Mouse (Mus musculus) myocyte (in vitro differentiated cells): ENCODE results near the gene Prok2. TPM values are rescaled to one million over a fixed set of nuclear protein-coding genes. Genes with fewer than 3 reads are reported as not detected.

Source experiments
- H3K27me3 ChIP-seq: one replicate; pipeline ENCODE4 v1.6.1; 2011; ENCODE audit not compliant: control insufficient read depth, insufficient read depth, insufficient read length
- H3K36me3 ChIP-seq: one replicate; pipeline ENCODE4 v1.6.1; 2011; ENCODE audit not compliant: control insufficient read depth, insufficient read depth
- H3K4me2 ChIP-seq: one replicate; pipeline ENCODE4 v1.6.1; 2011; ENCODE audit warnings: low read depth, control low read depth
- H3K4me3 ChIP-seq: one replicate; pipeline ENCODE4 v1.5.1; 2011; ENCODE audit warnings: mild to moderate bottlenecking, control low read depth, moderate library complexity
- H3K79me2 ChIP-seq: one replicate; pipeline ENCODE4 v1.6.1; 2011; ENCODE audit not compliant: control insufficient read depth, insufficient read depth
- H3ac ChIP-seq: one replicate; pipeline ENCODE4 v1.6.1; 2011; ENCODE audit not compliant: control insufficient read depth, insufficient read length
- CEBPB ChIP-seq: IDR thresholded peaks from 2 replicates; pipeline ENCODE4 v1.6.1; 2011; ENCODE audit warnings: mild to moderate bottlenecking, moderate library complexity; ENCODE audit not compliant: poor library complexity, insufficient read depth, severe bottlenecking
- E2F4 ChIP-seq: IDR thresholded peaks from one replicate; pipeline ENCODE4 v1.6.1; 2011; ENCODE audit warnings: mild to moderate bottlenecking, control low read depth, moderate library complexity; ENCODE audit not compliant: insufficient read depth
- MAX ChIP-seq: IDR thresholded peaks from one replicate; pipeline ENCODE4 v1.6.1; 2011; ENCODE audit warnings: low read depth, mild to moderate bottlenecking, control low read depth
- MYOD1 ChIP-seq, 3 experiments: IDR thresholded peaks; one replicate each; pipeline ENCODE4 v1.6.1; 2011; ENCODE audit warnings: control low read depth in 2 of 3, low read depth in 2 of 3, mild to moderate bottlenecking in 2 of 3, moderate library complexity in 1 of 3; ENCODE audit not compliant: insufficient read length in 2 of 3, control insufficient read depth in 1 of 3
- MYOG ChIP-seq, 3 experiments: IDR thresholded peaks; one replicate each; pipeline ENCODE4 v1.6.1; 2011; ENCODE audit warnings: control low read depth in 2 of 3, low read depth in 2 of 3, mild to moderate bottlenecking in 2 of 3; ENCODE audit not compliant: insufficient read length in 2 of 3, control insufficient read depth in 1 of 3, insufficient read depth in 1 of 3
- POLR2A ChIP-seq: IDR thresholded peaks from one replicate; pipeline ENCODE4 v1.6.1; 2011; ENCODE audit warnings: low read depth, mild to moderate bottlenecking, control low read depth, moderate library complexity; ENCODE audit not compliant: insufficient read length
- POLR2AphosphoS2 ChIP-seq: IDR thresholded peaks from one replicate; pipeline ENCODE4 v1.6.1; 2011; ENCODE audit warnings: low read depth, control low read depth; ENCODE audit not compliant: insufficient read length
- REST ChIP-seq: IDR thresholded peaks from one replicate; pipeline ENCODE4 v1.6.1; 2011; ENCODE audit warnings: mild to moderate bottlenecking, control low read depth, moderate library complexity; ENCODE audit not compliant: insufficient read depth, insufficient read length
- SRF ChIP-seq: IDR thresholded peaks from one replicate; pipeline ENCODE4 v1.6.1; 2011; ENCODE audit warnings: low read depth; ENCODE audit not compliant: control insufficient read depth, insufficient read length
- TCF12 ChIP-seq: IDR thresholded peaks from one replicate; pipeline ENCODE4 v1.6.1; 2011; ENCODE audit warnings: mild to moderate bottlenecking, control low read depth; ENCODE audit not compliant: poor library complexity, insufficient read depth, severe bottlenecking
- TCF3 ChIP-seq: IDR thresholded peaks from one replicate; pipeline ENCODE4 v1.6.1; 2011; ENCODE audit warnings: low read depth, control low read depth; ENCODE audit not compliant: insufficient read length
- USF1 ChIP-seq: IDR thresholded peaks from one replicate; pipeline ENCODE4 v1.6.1; 2011; ENCODE audit warnings: low read depth, mild to moderate bottlenecking, control low read depth, moderate library complexity
- polyA plus RNA-seq: library from polyadenylated mRNA; unstranded; fragments of >200 nt; fragmentation: generic; extraction: Trizol; gene quantifications from one replicate; pipeline ENCODE4 v1.2.1, GENCODE M21; 2012; ENCODE audit warnings: missing spikeins

The Prok2 gene
- not detected for polyA plus RNA-seq

DNA sequence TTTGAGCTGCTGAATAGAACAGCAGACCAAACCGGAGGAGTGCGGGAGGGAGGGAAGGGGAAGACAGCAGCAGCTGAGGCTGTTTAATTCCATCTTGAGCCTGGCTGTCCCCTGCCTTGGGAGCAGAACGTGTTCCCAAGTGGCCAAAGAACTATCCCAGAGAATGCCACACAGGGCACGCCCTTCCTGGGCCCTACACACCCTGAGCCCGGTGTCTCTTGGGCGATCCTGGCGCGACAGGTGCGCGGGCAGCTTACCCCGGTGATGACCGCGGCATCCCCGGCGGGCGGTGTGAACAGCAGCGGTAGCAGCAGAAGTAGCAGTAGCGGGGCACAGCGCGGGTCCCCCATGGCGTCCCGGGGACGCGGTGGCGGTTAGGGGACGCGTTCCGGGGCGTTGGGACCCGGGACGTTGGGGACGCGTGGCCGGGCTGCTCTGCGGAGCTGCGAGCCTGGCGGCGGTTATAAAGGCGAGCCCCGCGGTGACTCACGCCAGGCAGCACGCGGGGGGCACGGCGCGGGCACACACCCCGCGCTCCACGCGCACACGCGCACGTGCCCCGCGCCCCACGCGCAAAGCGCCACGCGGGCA lies at the start of gene Prok2:
Gene Prok2 (minus strand): TSS at position 422 of the 591 bp plus-strand sequence.
- no peak within 1 kb of the TSS for H3K4me2 ChIP-seq
- H3K79me2 ChIP-seq, result no peaks in the 10 kb centered on the region
- TF ChIP-seq MYOD1 (IDR thresholded peaks at IDR 0.05; ENCODE audit: control insufficient read depth in 1 of 3, insufficient read length in 2 of 3, low read depth in 2 of 3), result no peak
- no peak for TF ChIP-seq TCF12
- TF ChIP-seq POLR2A, result no peak
- TF ChIP-seq POLR2AphosphoS2, result no peak
- TF ChIP-seq E2F4, result no peak
- TF ChIP-seq MYOG (IDR thresholded peaks at IDR 0.05; ENCODE audit: control insufficient read depth in 1 of 3, insufficient read depth in 1 of 3, insufficient read length in 2 of 3, low read depth in 2 of 3), result no peak
- TF ChIP-seq USF1, result no peak
- TF ChIP-seq TCF3, result no peak
- no peak for TF ChIP-seq MAX
- no peak for TF ChIP-seq REST
- no peak for TF ChIP-seq CEBPB
- no peak for TF ChIP-seq SRF
- peaks cover 13% of the 10 kb centered on the region for H3K27me3 ChIP-seq
- no peak within 1 kb of the TSS for H3ac ChIP-seq
- no peak within 1 kb of the TSS for H3K4me3 ChIP-seq
- no peaks in the 10 kb centered on the region for H3K36me3 ChIP-seq

DNA sequence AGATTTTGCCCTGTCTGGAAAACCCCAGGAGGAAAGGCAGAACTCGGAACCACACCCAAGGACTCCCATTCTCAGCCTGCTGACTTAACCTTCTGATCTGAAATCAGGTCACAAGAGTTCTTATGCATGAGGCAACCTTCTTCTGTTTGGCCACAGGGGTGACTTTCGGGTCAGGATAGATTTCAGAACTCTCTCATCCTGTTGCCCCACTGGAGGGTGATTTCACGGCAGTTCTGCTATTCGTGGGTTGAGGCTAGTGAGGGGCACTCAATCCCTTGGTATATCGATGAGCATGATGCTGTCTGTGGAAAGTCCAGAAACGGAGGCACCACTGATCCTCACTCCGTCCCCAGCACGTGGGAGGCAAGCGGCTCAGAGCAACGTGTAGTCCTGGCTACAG lies 48.5 kb upstream of the Prok2 start:
- Histone ChIP-seq H3K36me3 (no peaks in the 10 kb centered on the region), H3K4me3 (no peak overlapping the region), H3K27me3 (peaks cover 23% of the 10 kb centered on the region), H3K79me2 (no peaks in the 10 kb centered on the region), H3ac (no peak overlapping the region), H3K4me2 (no peak overlapping the region)
- TF ChIP-seq MYOD1 (IDR thresholded peaks at IDR 0.05; ENCODE audit: control insufficient read depth in 1 of 3, insufficient read length in 2 of 3, low read depth in 2 of 3), result no peak
- no peak for TF ChIP-seq CEBPB
- no peak for TF ChIP-seq USF1
- no peak for TF ChIP-seq TCF3
- TF ChIP-seq E2F4, result no peak
- TF ChIP-seq POLR2A, result no peak

DNA sequence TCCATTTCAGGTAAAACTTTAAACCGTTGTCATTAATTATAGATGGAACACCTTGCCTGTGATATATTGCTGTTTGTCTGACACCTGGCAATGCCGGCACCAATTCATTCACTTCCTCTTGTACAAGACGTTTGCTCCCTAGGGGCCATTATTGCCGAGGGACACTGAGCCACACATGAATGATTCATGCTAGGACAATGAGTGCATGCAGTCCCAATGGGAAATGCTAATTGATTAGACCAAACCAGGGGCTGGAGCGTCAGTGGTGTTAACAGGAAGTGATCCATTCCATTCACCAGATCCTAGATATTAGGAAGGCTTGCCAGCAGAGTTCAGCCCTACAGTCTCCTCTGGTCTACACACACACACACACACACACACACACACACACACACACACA lies 42.3 kb upstream of the Prok2 start:
- H3K4me2 ChIP-seq, result no peak overlapping the region
- TF ChIP-seq POLR2A (no peak), MAX (no peak), REST (no peak), USF1 (no peak), E2F4 (no peak)
- no peaks in the 10 kb centered on the region for H3K79me2 ChIP-seq
- H3ac ChIP-seq, result no peak overlapping the region
- H3K36me3 ChIP-seq, result no peaks in the 10 kb centered on the region
- H3K4me3 ChIP-seq, result no peak overlapping the region
- H3K27me3 ChIP-seq, result peaks cover 9% of the 10 kb centered on the region

- TF ChIP-seq TCF12 (no peak), POLR2AphosphoS2 (no peak), MYOG (IDR thresholded peaks at IDR 0.05; ENCODE audit: control insufficient read depth in 1 of 3, insufficient read depth in 1 of 3, insufficient read length in 2 of 3, low read depth in 2 of 3) (no peak), REST (no peak), MAX (no peak), SRF (no peak), TCF3 (no peak), CEBPB (no peak), MYOD1 (IDR thresholded peaks at IDR 0.05; ENCODE audit: control insufficient read depth in 1 of 3, insufficient read length in 2 of 3, low read depth in 2 of 3) (no peak), USF1 (no peak), POLR2A (no peak), E2F4 (no peak)
- H3ac ChIP-seq, result no peak overlapping the region
- no peaks in the 10 kb centered on the region for H3K79me2 ChIP-seq
- H3K4me3 ChIP-seq, result no peak overlapping the region
- peaks cover 5% of the 10 kb centered on the region for H3K27me3 ChIP-seq
- H3K4me2 ChIP-seq, result no peak overlapping the region
- no peaks in the 10 kb centered on the region for H3K36me3 ChIP-seq
These were observed 38.7 kb upstream of the Prok2 start for GRCm38 (mm10) chr6:99764916-99765315.

- no peaks in the 10 kb centered on the region for H3K27me3 ChIP-seq
- H3K36me3 ChIP-seq, result no peaks in the 10 kb centered on the region
- no peak for TF ChIP-seq SRF
- TF ChIP-seq MYOG (IDR thresholded peaks at IDR 0.05; ENCODE audit: control insufficient read depth in 1 of 3, insufficient read depth in 1 of 3, insufficient read length in 2 of 3, low read depth in 2 of 3), result no peak
- TF ChIP-seq TCF3, result no peak
- TF ChIP-seq POLR2A, result no peak
- no peak for TF ChIP-seq E2F4
- no peak for TF ChIP-seq CEBPB
- H3K79me2 ChIP-seq, result no peaks in the 10 kb centered on the region
- H3K4me3 ChIP-seq, result no peak overlapping the region
- H3ac ChIP-seq, result no peak overlapping the region
- no peak overlapping the region for H3K4me2 ChIP-seq
These were observed 36.1 kb upstream of the Prok2 start for GRCm38 (mm10) chr6:99762069-99762985.
